Mouse (Mus musculus) thymus, postnatal 25 days (tissue): ENCODE measurements at regions not wholly inside any gene's neighbourhood (a gene's known extent, or its start where the extent isn't known, plus 50 kb on each side); places are given as distances from the start of the nearest gene placed in this dataset.

Experiments used
- DNase-seq: peaks from one replicate; pipeline ENCODE4 v3.0.0; 2022

DNA sequence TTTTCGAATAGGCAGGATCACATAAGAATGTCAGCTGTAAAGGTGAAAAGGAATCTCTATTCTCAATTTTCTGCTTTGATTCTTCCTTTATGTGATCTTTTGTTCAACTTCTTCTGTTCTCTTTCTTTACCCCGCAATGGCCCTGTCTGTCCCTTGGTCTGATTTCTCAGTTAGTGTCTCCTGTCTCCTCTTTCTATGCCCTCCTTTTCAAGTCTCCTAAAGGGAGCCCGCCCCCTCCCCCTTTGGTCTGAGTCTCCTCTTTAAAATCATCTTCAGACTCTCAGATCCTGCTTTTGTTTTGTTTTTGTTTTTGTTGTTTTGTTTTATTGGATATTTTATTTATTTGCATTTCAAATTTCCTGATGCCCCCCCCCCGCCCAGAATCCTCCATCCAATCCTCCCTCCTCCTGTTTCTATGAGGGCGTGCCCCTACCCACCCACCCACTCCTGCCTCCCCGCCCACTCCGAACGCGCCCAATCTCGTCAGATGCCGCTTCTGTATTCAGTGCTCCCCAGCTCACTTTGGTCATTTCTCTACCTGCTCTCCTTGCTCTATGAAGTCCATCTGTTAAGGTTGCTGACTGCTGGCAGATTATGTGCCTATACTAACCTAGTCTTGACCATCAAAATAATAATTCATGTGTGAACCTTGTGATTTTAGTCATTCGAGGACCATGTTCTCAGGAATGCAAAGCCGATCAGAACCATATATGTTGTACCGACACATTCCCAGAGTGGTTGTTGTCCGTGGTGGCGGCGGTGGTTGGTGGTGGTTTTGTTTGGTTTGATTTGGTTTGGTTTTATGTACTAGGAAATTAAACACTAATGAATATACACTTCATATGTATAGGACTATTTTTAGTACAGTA, 487.9 kb upstream of the Adam24 start:
- DNase-seq: no peak

DNA sequence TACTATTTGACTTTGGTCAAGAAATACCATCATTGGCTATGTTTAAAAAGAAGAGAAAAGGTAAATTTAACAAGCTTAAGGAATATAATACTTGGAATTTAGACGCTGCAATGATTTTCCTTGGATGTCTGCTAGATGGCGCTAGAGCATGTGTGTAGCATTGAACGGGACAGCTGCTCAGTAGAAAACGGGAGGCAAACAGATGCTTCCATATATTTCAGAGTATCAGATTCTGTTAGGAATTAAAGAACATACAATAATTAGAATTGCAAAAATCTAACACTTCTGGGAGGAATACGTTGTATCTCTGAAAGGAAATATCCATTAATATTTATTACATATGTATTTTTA, 487.3 kb upstream of the Adam24 start:
- DNase-seq: no peak

DNA sequence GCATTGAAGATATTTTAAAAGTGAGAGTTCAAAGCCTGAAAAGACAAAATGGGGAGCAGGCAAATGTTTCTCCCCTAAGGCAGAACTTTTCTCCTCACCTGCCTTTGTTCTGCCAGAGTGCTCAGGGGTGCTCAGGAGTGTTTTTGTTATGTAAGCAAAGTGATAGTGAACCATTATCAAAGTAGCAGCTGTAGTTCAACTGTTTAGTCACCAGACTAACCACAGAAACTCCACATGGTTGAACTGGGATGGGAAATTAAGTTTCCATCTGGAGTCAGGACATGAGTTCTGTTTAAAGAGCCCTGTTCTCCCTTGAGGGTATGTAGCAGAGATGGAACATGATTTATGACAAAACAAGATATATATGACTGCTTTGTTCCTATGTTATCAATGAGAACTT, 482.6 kb upstream of the Adam24 start:
- no peak for DNase-seq

DNA sequence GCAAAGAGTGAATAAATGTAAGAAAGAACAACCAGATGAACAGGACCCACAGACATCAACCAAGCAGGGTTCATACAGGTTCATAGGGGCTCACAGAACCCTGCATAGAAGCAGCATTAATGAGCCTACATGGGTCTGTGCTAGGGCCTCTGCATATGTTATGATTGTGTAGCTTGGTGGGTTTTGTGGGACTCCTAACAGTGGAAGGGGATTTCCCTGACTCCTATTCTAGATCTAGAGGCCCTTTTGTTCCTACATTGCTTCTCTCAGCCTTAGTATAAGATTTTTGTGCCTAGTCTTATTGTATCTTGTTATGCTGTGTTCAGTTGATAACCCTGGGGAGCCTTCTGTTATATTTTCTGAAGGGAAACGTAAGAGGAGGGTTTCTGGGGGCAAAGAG, 481.7 kb upstream of the Adam24 start:
- no peak for DNase-seq

DNA sequence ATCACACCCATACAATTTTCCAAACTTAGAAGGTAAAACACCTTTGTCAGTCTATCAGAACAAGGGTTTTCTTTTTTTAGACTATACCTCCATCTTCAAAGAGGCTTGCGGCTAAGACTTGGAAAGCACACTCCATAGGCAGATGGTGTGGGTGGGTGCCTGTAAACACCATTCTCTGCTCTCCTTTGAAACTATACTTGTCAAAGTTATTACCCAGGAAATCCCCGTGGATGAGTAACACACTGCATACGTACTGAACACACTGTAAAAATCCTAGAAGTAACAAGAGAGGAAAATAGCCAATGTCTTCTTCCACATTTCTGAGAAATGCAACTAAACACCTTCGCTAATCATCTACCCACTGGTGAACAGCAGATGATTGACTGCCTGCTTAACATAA, 464.0 kb upstream of the Adam24 start:
- no peak for DNase-seq

DNA sequence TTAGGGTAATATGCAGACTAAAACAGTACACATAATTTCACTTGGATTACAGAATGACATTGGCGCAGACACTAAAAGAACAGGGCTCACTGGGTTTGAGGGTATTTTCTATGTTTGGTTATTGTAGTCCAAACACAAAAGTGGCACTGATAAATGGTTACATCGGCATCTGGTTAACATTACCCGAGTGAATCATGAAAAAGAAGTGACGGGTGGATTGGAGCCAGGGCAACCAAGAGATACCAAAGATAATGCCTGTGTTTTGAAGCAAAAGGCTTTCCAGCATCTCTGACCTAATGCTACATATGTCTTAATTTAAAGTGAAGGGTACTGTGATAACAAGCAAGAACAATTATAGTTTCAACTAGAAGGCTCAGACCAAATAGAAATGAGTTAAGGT, 451.4 kb upstream of the Adam24 start:
- no peak for DNase-seq

DNA sequence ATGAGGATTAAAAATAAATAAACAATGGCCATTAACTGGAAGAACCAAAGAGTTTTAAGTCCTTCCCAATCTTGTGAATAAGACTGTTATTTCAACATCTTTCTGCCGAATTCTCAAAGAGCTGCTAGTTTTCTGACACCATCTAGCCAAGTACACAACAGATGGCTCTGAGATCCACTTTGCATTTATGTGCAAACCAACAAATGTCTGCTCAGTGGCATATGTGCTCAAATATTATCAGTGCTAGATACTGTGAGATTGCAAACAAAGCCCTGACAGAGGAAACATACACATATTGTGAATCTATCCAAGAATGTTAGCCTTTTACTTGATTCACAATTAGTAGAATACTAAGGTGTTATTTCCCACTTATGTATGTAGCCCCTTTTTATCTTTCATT, 447.6 kb upstream of the Adam24 start:
- no peak for DNase-seq
